Mouse (Mus musculus) brain, embryonic 14.5 days (tissue): ENCODE data around the gene Zfp664. TPM values are rescaled to one million over a fixed set of nuclear protein-coding genes. Genes with fewer than 3 reads are reported as not detected.

Experiments
- DNase-seq: peaks from one replicate; pipeline ENCODE4 v3.0.0-alpha.2; 2011; ENCODE audit warnings: low read depth
- CTCF ChIP-seq: fragments of 200-500 bp; IDR thresholded peaks from 2 replicates; pipeline ENCODE4 v1.5.1; 2012; ENCODE audit warnings: inconsistent platforms, mild to moderate bottlenecking, moderate library complexity, borderline replicate concordance; ENCODE audit not compliant: insufficient read depth, insufficient read length; ENCODE audit errors: extremely low read depth
- POLR2A ChIP-seq: fragments of 200-500 bp; IDR thresholded peaks from 2 replicates; pipeline ENCODE4 v1.6.1; 2012; ENCODE audit warnings: mild to moderate bottlenecking, inconsistent platforms, borderline replicate concordance; ENCODE audit not compliant: poor library complexity, insufficient read depth, insufficient read length, severe bottlenecking; ENCODE audit errors: extremely low read depth
- polyA plus RNA-seq: library from polyadenylated mRNA; depleted of rRNA; stranded (reverse); fragments of >200 nt; gene quantifications from 2 replicates; pipeline ENCODE4 v1.2.3, GENCODE M21; 2012

Zfp664 gene
- polyA plus RNA-seq, 1 experiment = 85.5 TPM

DNA sequence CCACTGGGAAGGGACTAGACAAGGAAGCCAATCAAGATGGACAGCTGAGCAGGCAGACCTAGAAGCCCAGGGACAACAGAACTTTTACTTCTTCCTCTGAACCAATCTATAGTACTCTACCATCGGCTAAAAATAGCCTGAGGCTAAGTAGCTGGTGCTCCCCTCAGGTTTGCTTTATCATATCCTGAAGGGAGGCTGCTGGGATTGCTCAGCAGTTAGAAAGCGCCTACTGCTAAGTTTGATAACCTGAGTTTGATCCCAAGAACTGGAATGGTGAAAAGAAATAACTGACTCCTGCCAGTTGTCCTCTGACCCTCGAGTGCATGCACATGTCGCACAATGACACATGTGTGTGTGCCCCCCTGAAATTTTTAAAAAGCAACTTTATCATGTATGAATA, 17.6 kb upstream of the Zfp664 start:
- DNase-seq = no peak
- no peak for TF ChIP-seq CTCF
- no peak for TF ChIP-seq POLR2A

GRCm38 (mm10) chr5:124847014-124847413, 15.5 kb upstream of the Zfp664 start:
- DNase-seq = no peak
- TF ChIP-seq POLR2A = no peak
- TF ChIP-seq CTCF = no peak

DNA sequence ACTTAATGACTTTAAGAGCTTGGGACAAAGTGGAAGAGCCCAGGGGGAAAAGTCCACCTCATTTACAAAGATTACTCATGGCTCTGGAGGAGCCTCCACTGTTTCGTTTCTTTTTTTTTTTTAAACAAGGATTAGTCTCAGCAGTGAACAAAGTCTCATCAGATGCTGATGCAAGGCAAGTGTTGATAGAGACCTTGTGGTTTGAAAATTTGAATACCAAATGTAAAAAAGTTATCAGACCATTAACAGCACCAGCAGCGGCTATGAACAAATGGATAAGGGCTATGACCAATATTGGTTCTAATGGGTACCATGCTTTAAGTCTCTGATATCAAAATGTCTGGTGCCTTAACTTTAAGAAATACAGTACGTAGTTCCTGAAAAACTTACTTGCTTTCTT, 13.5 kb upstream of the Zfp664 start:
- TF ChIP-seq CTCF = no peak
- no peak for TF ChIP-seq POLR2A
- no peak for DNase-seq

DNA sequence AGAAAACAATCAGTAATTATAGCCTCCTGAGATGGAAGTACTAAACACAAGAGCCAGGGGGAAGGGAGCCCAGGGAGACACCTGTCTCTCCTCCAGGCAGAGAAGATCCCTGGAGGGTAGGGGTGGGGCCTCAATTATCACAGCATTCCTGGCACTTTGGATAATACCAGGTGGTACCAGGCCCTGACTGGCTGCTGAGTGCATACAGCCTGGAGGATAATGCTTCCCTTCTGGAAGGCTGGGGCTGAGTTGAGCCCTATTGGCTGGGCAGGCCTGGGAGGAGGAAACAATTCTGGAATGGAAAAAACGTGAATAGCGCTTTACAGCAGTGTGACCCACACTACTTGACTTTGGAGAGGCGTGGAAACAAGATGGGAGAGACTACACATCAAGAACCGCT, 10.9 kb upstream of the Zfp664 start:
- DNase-seq = peak; percentile 7
- no peak for TF ChIP-seq POLR2A
- TF ChIP-seq CTCF = no peak

GRCm38 (mm10) chr5:124852294-124852693, 10.2 kb upstream of the Zfp664 start:
- TF ChIP-seq CTCF (no peak), POLR2A (no peak)
- DNase-seq = no peak

- no peak for DNase-seq
- TF ChIP-seq POLR2A = no peak
- TF ChIP-seq CTCF = no peak
Observed at GRCm38 (mm10) chr5:124853079-124853478, 9.4 kb upstream of the Zfp664 start.

GRCm38 (mm10) chr5:124854202-124854601, 8.3 kb upstream of the Zfp664 start:
- no peak for TF ChIP-seq POLR2A
- TF ChIP-seq CTCF = no peak
- no peak for DNase-seq

GRCm38 (mm10) chr5:124860013-124860412, 2.5 kb upstream of the Zfp664 start:
- peak; percentile 46 for DNase-seq
- TF ChIP-seq CTCF = peak; percentile 68
- no peak for TF ChIP-seq POLR2A

GRCm38 (mm10) chr5:124861463-124861862, 1.0 kb upstream of the Zfp664 start:
- no peak for TF ChIP-seq POLR2A
- no peak for TF ChIP-seq CTCF
- peak; percentile 33 for DNase-seq

DNA sequence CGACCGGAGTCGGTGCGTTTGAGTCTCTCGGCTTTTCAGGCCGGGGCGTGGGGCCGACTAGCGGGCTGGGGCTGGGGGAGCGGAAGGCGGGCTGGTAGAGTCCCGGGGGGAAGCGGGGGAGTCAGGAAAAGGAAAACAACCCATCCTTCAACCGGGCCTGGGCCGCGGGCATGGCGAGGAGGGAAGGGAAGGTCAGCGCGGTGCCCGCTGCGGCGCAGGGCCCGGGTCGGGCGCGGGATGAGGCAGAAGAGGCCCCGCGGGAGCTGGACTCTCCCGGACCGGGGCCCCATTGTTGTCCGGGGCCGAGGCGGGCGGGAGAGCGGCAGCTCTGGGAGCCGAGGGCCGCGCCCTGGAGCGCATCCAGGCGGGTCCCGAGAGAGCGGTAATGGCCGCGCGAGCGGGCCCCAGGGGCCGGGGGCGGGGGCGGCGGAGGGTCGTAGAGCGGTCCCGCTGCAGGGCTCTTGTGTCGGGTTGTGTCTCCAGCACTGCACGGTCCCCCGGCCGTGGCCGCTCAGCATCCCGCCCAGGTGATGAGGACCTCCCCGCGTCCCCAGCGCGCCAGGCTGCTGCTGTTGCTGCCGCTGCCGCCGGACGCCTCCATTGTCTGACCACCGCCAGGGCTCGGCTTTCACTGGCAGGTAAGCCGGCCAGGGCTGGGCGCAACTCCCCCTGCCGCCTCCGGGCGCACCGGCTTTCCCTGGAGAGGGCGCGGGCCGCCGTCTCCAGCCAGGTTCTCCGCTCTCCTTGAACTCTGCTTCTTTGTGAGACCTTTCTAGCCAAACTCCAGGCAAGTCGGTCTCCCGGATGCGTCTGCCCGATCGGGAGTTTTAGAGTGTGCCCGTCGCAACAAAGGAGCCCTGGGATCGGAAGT, 615 bp downstream of the Zfp664 start:
- peak; percentile 51 for DNase-seq
- TF ChIP-seq CTCF (0 out of 2 replicates have a peak, but pooled peaks have one; percentile 4), POLR2A (no peak)

GRCm38 (mm10) chr5:124868981-124869380, 6.5 kb downstream of the Zfp664 start:
- DNase-seq = peak; percentile 81
- peak; percentile 70; the same call in 1 of the 2 replicates for TF ChIP-seq CTCF
- TF ChIP-seq POLR2A = no peak

DNA sequence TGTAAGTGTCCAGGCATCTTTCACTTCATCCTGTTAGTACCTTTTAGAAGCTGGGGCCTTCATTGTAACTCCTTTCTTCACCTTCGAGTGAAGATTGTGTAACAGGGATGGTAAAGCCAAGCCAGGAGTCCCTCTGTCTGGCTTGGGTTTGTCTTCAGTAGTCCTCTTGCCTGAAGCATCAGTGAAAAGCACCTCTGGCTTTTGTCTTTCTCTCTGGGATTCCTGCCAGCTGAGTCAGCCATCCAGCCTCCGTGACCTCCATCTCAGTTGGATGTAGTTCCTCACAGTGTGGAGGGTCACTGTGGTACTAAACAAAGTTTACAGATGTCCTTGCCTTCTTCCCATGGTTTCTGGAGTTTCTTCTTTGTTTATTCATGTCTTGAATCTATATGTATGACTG, 9.5 kb downstream of the Zfp664 start:
- no peak for TF ChIP-seq CTCF
- TF ChIP-seq POLR2A = no peak
- DNase-seq = no peak
